In the genomic region with DNA sequence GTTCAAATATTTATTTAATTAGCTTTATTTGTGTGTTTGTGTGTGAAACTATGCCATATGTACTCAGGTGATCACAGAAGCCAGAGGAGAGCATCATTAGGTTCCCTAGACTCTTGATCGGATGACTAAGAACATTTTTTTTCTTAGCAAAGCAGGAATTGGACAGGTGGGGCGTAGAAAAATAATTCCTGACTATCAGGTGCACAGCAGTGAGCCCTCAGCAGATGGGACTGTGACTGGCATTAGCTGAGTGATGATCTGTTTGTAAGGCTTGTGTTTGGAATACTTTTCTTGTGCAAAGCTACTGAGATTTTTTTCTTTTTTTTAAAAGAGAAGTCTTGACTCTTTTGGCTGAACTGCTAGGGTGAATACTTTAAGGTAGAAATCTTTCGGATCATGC, we compare ENCODE assay signal across 30 mouse cellular contexts.
"Had no signal": no experiment of that assay in that cellular context is flagged by ENCODE, and none has a peak within 500 bp of the region (broad histone marks: within the 10 kb centered on the region; RNA-seq: fewer than 3 reads in every experiment).

No protein-coding gene starts in this region.

- DNase-seq: heart, postnatal 10 days; heart, postnatal 14 days; heart, postnatal 36 days; heart, postnatal 4 days; kidney, adult 11 months; kidney, adult 18-20 months; kidney, adult 2 months; kidney, adult 8-10 months; kidney, adult 9 months; kidney, postnatal 10 days; kidney, postnatal 14 days; kidney, postnatal 25 days; kidney, postnatal 36 days; kidney, postnatal 4 days; layer of hippocampus, adult 9-11 months; layer of hippocampus, postnatal 36 days had no signal

- H3K27ac ChIP-seq: heart, embryonic 13.5 days; heart, embryonic 15.5 days; hindbrain, embryonic 10.5 days; hindbrain, embryonic 12.5 days; hindbrain, embryonic 13.5 days; hindbrain, embryonic 14.5 days; hindbrain, embryonic 15.5 days; hindbrain, postnatal 0 days; intestine, embryonic 15.5 days; kidney, embryonic 15.5 days; kidney, postnatal 0 days; layer of hippocampus, adult 2 months; left cerebral cortex, adult 2 months had no signal

- H3K4me1 ChIP-seq: heart, embryonic 12.5 days; heart, embryonic 13.5 days; heart, embryonic 15.5 days; hindbrain, embryonic 10.5 days; hindbrain, embryonic 12.5 days; hindbrain, embryonic 15.5 days; intestine, embryonic 15.5 days; kidney, embryonic 15.5 days had no signal

- H3K27me3 ChIP-seq: heart, embryonic 12.5 days; heart, embryonic 13.5 days; heart, embryonic 15.5 days; hindbrain, embryonic 12.5 days; hindbrain, embryonic 13.5 days; hindbrain, embryonic 15.5 days; intestine, embryonic 15.5 days; kidney, embryonic 15.5 days had no signal

- H3K4me3 ChIP-seq: heart, embryonic 12.5 days; heart, embryonic 13.5 days; heart, embryonic 15.5 days; hindbrain, embryonic 10.5 days; hindbrain, embryonic 12.5 days; hindbrain, embryonic 13.5 days; hindbrain, embryonic 15.5 days; intestine, embryonic 15.5 days; kidney, embryonic 15.5 days; layer of hippocampus, adult 2 months; left cerebral cortex, adult 2 months had no signal
